In the genomic region with DNA sequence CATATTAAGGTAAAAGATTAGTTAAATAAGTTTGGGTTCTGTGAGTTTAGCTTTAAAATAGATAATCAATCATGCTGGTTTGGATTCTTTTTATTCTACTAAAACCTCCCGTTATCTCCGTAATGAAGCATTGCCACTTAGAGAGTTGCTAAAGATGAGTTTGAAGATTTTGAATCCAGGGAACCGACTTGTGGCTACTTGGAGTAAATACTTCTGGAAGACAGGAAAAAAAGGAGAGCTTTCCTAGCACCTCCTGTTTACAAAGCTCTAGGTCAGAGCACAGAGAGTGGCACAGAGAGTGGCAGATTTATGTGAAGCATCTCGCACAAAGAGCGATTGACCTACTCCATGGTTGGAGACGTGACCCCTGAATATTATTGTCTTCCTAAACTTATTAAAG, we compare ENCODE assay signal across 26 mouse cellular contexts.
A peak's percentile ranks its signal among the peaks of the same experiment; 100 is the strongest.
DNase-seq lines count a peak whose midpoint lies in the region; ATAC-seq lines count a peak whose summit lies in the region.
"Had no signal": no experiment of that assay in that cellular context is flagged by ENCODE, and none has a peak within 500 bp of the region (broad histone marks: within the 10 kb centered on the region; RNA-seq: fewer than 3 reads in every experiment).

No protein-coding gene starts in this region.

- 0 out of 2 replicates have a peak overlapping the region, but pooled peaks have one; percentile 27 for H3K27ac ChIP-seq in hindbrain, embryonic 14.5 days
- H3K27ac ChIP-seq in hindbrain, embryonic 12.5 days, result no peak overlapping the region
- no peak overlapping the region; the same call in 1 of the 2 replicates for H3K27ac ChIP-seq in forebrain, embryonic 14.5 days (ENCODE audit: low read depth, low read length)
- H3K27ac ChIP-seq in midbrain, embryonic 15.5 days, result 0 out of 2 replicates have a peak overlapping the region, but pooled peaks have one; percentile 13
- H3K27ac ChIP-seq: embryonic facial prominence, embryonic 13.5 days; heart, embryonic 10.5 days; liver, embryonic 13.5 days; stomach, postnatal 0 days had no signal

- no peaks in the 10 kb centered on the region for H3K36me3 ChIP-seq in hindbrain, embryonic 14.5 days (replicated peaks; ENCODE audit: control insufficient read depth, insufficient read depth)
- H3K36me3 ChIP-seq in hindbrain, embryonic 12.5 days, result no peaks in the 10 kb centered on the region
- H3K36me3 ChIP-seq in forebrain, embryonic 14.5 days (ENCODE audit: control insufficient read depth, insufficient read depth, low read length), result no peaks in the 10 kb centered on the region
- no peaks in the 10 kb centered on the region for H3K36me3 ChIP-seq in midbrain, embryonic 15.5 days (replicated peaks)
- H3K36me3 ChIP-seq: embryonic facial prominence, embryonic 13.5 days; G1E; heart, embryonic 10.5 days; liver, embryonic 13.5 days had no signal

- H3K4me3 ChIP-seq in hindbrain, embryonic 14.5 days (replicated peaks; ENCODE audit: low read length), result no peak overlapping the region
- H3K4me3 ChIP-seq in hindbrain, embryonic 12.5 days, result no peak overlapping the region
- no peak overlapping the region for H3K4me3 ChIP-seq in forebrain, embryonic 14.5 days (ENCODE audit: low read depth, low read length)
- H3K4me3 ChIP-seq in midbrain, embryonic 15.5 days, result no peak overlapping the region
- H3K4me3 ChIP-seq: embryonic facial prominence, embryonic 13.5 days; erythroblast, embryonic 14.5 days; heart, embryonic 10.5 days; liver, embryonic 13.5 days; megakaryocyte, embryonic 14.5 days had no signal

- 60% methylated on average over 6 of the region's 6 CpGs for WGBS in hindbrain, embryonic 14.5 days
- 72% methylated on average over 6 of the region's 6 CpGs for WGBS in hindbrain, embryonic 12.5 days
- WGBS in forebrain, embryonic 14.5 days, result 60% methylated on average over 6 of the region's 6 CpGs
- WGBS in midbrain, embryonic 15.5 days, result 58% methylated on average over 6 of the region's 6 CpGs

- H3K9me3 ChIP-seq in hindbrain, embryonic 14.5 days (ENCODE audit: control insufficient read depth, low read length), result no peaks in the 10 kb centered on the region
- no peaks in the 10 kb centered on the region for H3K9me3 ChIP-seq in hindbrain, embryonic 12.5 days (replicated peaks)
- no peaks in the 10 kb centered on the region for H3K9me3 ChIP-seq in forebrain, embryonic 14.5 days (replicated peaks; ENCODE audit: control insufficient read depth, low read length)
- no peaks in the 10 kb centered on the region for H3K9me3 ChIP-seq in midbrain, embryonic 15.5 days
- H3K9me3 ChIP-seq: embryonic facial prominence, embryonic 13.5 days; G1E; heart, embryonic 10.5 days; liver, embryonic 13.5 days; megakaryocyte, embryonic 14.5 days had no signal

- no peak overlapping the region; the same call in 1 of the 2 replicates for H3K9ac ChIP-seq in hindbrain, embryonic 14.5 days
- no peak overlapping the region for H3K9ac ChIP-seq in hindbrain, embryonic 12.5 days
- H3K9ac ChIP-seq in forebrain, embryonic 14.5 days (ENCODE audit: low read length), result peak overlapping the region; percentile 9; the same call in 1 of the 2 replicates
- H3K9ac ChIP-seq in midbrain, embryonic 15.5 days, result no peak overlapping the region
- H3K9ac ChIP-seq: embryonic facial prominence, embryonic 13.5 days; liver, embryonic 13.5 days; lung, embryonic 14.5 days had no signal

- DNase-seq in hindbrain, embryonic 14.5 days (ENCODE audit: low spot score), result no peak
- peak; percentile 18 for DNase-seq in brain, adult 2 months (ENCODE audit: low read depth, low spot score)
- peak; percentile 51 for DNase-seq in forebrain, embryonic 14.5 days (ENCODE audit: low spot score)
- no peak for DNase-seq in cerebellum, adult 9-10 months
- no peak for DNase-seq in thymus, adult 18-20 months
- DNase-seq: adrenal gland, postnatal 36 days; B cell, adult 2 months; cerebellum, adult 18-20 months; cerebellum, postnatal 36 days; embryo, embryonic 11 days; kidney, adult 9 months; kidney, postnatal 25 days; layer of hippocampus, adult 9-11 months; liver, embryonic 13.5 days; lung, embryonic 14.5 days had no signal

- peak overlapping the region; percentile 39 for H3K4me2 ChIP-seq in hindbrain, embryonic 14.5 days (replicated peaks)
- H3K4me2 ChIP-seq in hindbrain, embryonic 12.5 days (replicated peaks), result no peak overlapping the region
- peak overlapping the region; percentile 30 for H3K4me2 ChIP-seq in forebrain, embryonic 14.5 days (ENCODE audit: low read length)
- H3K4me2 ChIP-seq in midbrain, embryonic 15.5 days, result peak overlapping the region; percentile 29
- H3K4me2 ChIP-seq: embryonic facial prominence, embryonic 13.5 days; liver, embryonic 13.5 days; lung, embryonic 14.5 days had no signal

- no peaks in the 10 kb centered on the region for H3K27me3 ChIP-seq in hindbrain, embryonic 14.5 days (ENCODE audit: control insufficient read depth, insufficient read depth, low read length)
- no peaks in the 10 kb centered on the region for H3K27me3 ChIP-seq in hindbrain, embryonic 12.5 days
- H3K27me3 ChIP-seq in forebrain, embryonic 14.5 days (replicated peaks; ENCODE audit: control insufficient read depth, insufficient read depth, low read length), result no peaks in the 10 kb centered on the region
- no peaks in the 10 kb centered on the region for H3K27me3 ChIP-seq in midbrain, embryonic 15.5 days (replicated peaks)
- H3K27me3 ChIP-seq: CH12.LX; embryonic facial prominence, embryonic 13.5 days; liver, embryonic 13.5 days; megakaryocyte, embryonic 14.5 days had no signal

- ATAC-seq in hindbrain, embryonic 14.5 days (ENCODE audit: low FRiP score), result no peak
- ATAC-seq in hindbrain, embryonic 12.5 days (ENCODE audit: low FRiP score), result no peak
- ATAC-seq in forebrain, embryonic 14.5 days, result no peak
- ATAC-seq in midbrain, embryonic 15.5 days (replicated peaks), result no peak
- ATAC-seq: intestine, embryonic 16.5 days; Patski had no signal

- peaks cover 16% of the 10 kb centered on the region for H3K4me1 ChIP-seq in hindbrain, embryonic 14.5 days (replicated peaks; ENCODE audit: control insufficient read depth, insufficient read depth, low read length)
- peaks cover 19% of the 10 kb centered on the region for H3K4me1 ChIP-seq in hindbrain, embryonic 12.5 days
- peaks cover 18% of the 10 kb centered on the region for H3K4me1 ChIP-seq in forebrain, embryonic 14.5 days (ENCODE audit: control insufficient read depth, insufficient read depth, low read length)
- peaks cover 12% of the 10 kb centered on the region; the same call in 1 of the 2 replicates for H3K4me1 ChIP-seq in midbrain, embryonic 15.5 days
- H3K4me1 ChIP-seq: heart, embryonic 10.5 days; liver, embryonic 13.5 days; megakaryocyte, embryonic 14.5 days had no signal

Comparison
In these comparisons a context has a peak if more than half of its experiments do, and no peak if none do; other contexts are left out.
1. H3K27ac ChIP-seq: peak in hindbrain, embryonic 14.5 days (single experiment) and midbrain, embryonic 15.5 days (single experiment); none in hindbrain, embryonic 12.5 days (single experiment) and forebrain, embryonic 14.5 days (single experiment).
2. DNase-seq: peak in brain, adult 2 months (single experiment) and forebrain, embryonic 14.5 days (single experiment); none in hindbrain, embryonic 14.5 days (single experiment), cerebellum, adult 9-10 months (single experiment) and thymus, adult 18-20 months (0 of 2).